Mouse (Mus musculus): Measurements from ENCODE around the gene Vps51. TPM values are rescaled to one million over a fixed set of nuclear protein-coding genes. Genes with fewer than 3 reads are reported as not detected.

The Vps51 gene
- polyA plus RNA-seq, 1 experiment = 65.2 TPM

- no peak for TF ChIP-seq GATA1 (IDR thresholded peaks at IDR 0.05; ENCODE audit: low read length)
These were observed 17.1 kb upstream of the Vps51 start, which contains the start of gene AC131692.1 for GRCm38 (mm10) chr19:6094119-6094518. Gene AC131692.1, plus strand, starts transcription at chr19:6094419.

- TF ChIP-seq GATA1 (IDR thresholded peaks at IDR 0.05; ENCODE audit: low read length) = no peak
These were observed 11.8 kb upstream of the Vps51 start for GRCm38 (mm10) chr19:6088841-6089240.

- no peak for TF ChIP-seq GATA1 (IDR thresholded peaks at IDR 0.05; ENCODE audit: low read length)
These were observed 8.4 kb upstream of the Vps51 start for GRCm38 (mm10) chr19:6085417-6085879.

- TF ChIP-seq GATA1 (IDR thresholded peaks at IDR 0.05; ENCODE audit: low read length) = no peak
These were observed 7.6 kb upstream of the Vps51 start, which contains the start of the genes Zfpl1 and Cdca5 for GRCm38 (mm10) chr19:6084478-6085248. Gene Zfpl1, minus strand, starts transcription at chr19:6084956. Gene Cdca5, plus strand, starts transcription at chr19:6084983.

GRCm38 (mm10) chr19:6082156-6082555 lies 5.1 kb upstream of the Vps51 start, which contains the start of gene Gm28374:
Gene Gm28374, minus strand, starts transcription at chr19:6082256.
- TF ChIP-seq GATA1 (IDR thresholded peaks at IDR 0.05; ENCODE audit: low read length) = no peak

GRCm38 (mm10) chr19:6079983-6080480 lies 3.0 kb upstream of the Vps51 start, which contains the start of gene Tmem262:
Gene Tmem262, plus strand, starts transcription at chr19:6080033.
- TF ChIP-seq GATA1 (IDR thresholded peaks at IDR 0.05; ENCODE audit: low read length) = no peak

GRCm38 (mm10) chr19:6073889-6074288 lies 3.1 kb downstream of the Vps51 start:
- TF ChIP-seq GATA1 (IDR thresholded peaks at IDR 0.05; ENCODE audit: low read length) = no peak

- TF ChIP-seq GATA1 (IDR thresholded peaks at IDR 0.05; ENCODE audit: low read length) = no peak
These were observed 5.8 kb downstream of the Vps51 start for GRCm38 (mm10) chr19:6071261-6071660.

- TF ChIP-seq GATA1 (IDR thresholded peaks at IDR 0.05; ENCODE audit: low read length) = no peak
These were observed 6.3 kb downstream of the Vps51 start for GRCm38 (mm10) chr19:6070571-6071250.

- TF ChIP-seq GATA1 (IDR thresholded peaks at IDR 0.05; ENCODE audit: low read length) = no peak
These were observed 7.2 kb downstream of the Vps51 start for GRCm38 (mm10) chr19:6069851-6070250.

- no peak for TF ChIP-seq GATA1 (IDR thresholded peaks at IDR 0.05; ENCODE audit: low read length)
These were observed 8.1 kb downstream of the Vps51 start for GRCm38 (mm10) chr19:6068951-6069350.

- TF ChIP-seq GATA1 (IDR thresholded peaks at IDR 0.05; ENCODE audit: low read length) = no peak
These were observed 9.2 kb downstream of the Vps51 start, which contains the start of gene Tm7sf2 for GRCm38 (mm10) chr19:6067724-6068415. Gene Tm7sf2, minus strand, starts transcription at chr19:6068373.

- TF ChIP-seq GATA1 (IDR thresholded peaks at IDR 0.05; ENCODE audit: low read length) = no peak
These were observed 9.9 kb downstream of the Vps51 start for GRCm38 (mm10) chr19:6067011-6067723.

GRCm38 (mm10) chr19:6066571-6066970 lies 10.5 kb downstream of the Vps51 start:
- no peak for TF ChIP-seq GATA1 (IDR thresholded peaks at IDR 0.05; ENCODE audit: low read length)

- no peak for TF ChIP-seq GATA1 (IDR thresholded peaks at IDR 0.05; ENCODE audit: low read length)
These were observed 13.9 kb downstream of the Vps51 start for GRCm38 (mm10) chr19:6063081-6063480.
